Mouse (Mus musculus) spleen, adult 2 months (tissue): ENCODE measurements around the gene Cic.

ENCODE experiments used
- CTCF ChIP-seq: fragments of 200-500 bp; IDR thresholded peaks from 2 replicates; pipeline ENCODE4 v1.5.1; 2011; ENCODE audit warnings: mild to moderate bottlenecking, inconsistent platforms; ENCODE audit not compliant: insufficient read depth, insufficient read length, insufficient replicate concordance; ENCODE audit errors: extremely low read depth
- POLR2A ChIP-seq: fragments of 200-500 bp; IDR thresholded peaks from 2 replicates; pipeline ENCODE4 v1.6.1; 2011; ENCODE audit warnings: low read depth, low read length, inconsistent platforms

- TF ChIP-seq CTCF (no peak), POLR2A (no peak; the same call in 1 of the 2 replicates)
Measured at GRCm38 (mm10) chr7:25221102-25221883, 46.2 kb upstream of the Cic start, which contains the start of gene Zfp526.
